Mouse (Mus musculus): ENCODE measurements around the gene Bdkrb2. TPM values are rescaled to one million over a fixed set of nuclear protein-coding genes. Genes with fewer than 3 reads are reported as not detected.

Bdkrb2 gene
- total RNA-seq, 1 experiment from 2014 or later, result 11.9 TPM

DNA sequence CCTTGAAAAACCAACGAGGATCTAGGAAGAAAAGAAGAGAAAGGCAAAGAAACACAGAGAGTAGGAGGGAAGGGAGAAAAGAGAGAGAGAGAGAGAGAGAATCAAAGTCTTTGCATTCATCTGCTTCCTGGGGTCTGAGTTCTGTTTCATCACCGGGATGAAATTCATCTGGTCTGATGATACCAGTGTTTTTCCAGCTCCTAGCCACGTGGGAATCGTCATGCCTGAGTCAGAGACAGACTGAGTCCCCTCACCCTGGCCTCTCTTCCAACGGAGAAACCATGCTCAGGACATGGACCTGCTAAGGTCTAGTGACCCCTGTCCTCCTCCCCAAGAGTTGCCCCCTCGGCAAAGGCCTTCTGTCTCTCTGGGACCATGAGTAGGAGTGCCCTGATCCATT lies 16.5 kb upstream of the Bdkrb2 start:
- no peak for DNase-seq

- DNase-seq, result no peak
Observed at GRCm38 (mm10) chr12:105547151-105547550, 15.9 kb upstream of the Bdkrb2 start.

DNA sequence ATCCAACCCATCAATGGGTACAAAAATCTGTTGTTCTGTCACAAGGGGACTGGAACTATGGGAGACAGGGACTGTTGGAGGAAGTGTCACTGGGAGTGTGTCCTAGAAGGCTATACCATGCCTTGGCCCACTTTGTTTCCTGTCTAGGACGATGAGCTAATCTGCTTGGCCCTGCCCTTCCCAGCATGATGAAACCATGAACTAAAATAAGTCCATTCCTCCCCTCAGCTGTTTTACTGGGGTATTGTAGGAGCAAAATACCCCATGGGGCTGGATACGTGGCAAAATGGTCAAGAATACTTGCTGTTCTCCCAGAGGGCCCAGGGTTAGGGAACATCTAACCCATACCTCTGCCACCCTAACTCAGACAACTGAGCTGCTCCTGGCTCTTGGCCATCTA lies 15.0 kb upstream of the Bdkrb2 start:
- DNase-seq, result no peak

- DNase-seq, result peak; percentile 73
Observed at GRCm38 (mm10) chr12:105548881-105549280, 14.1 kb upstream of the Bdkrb2 start.

GRCm38 (mm10) chr12:105549835-105550802 lies 12.9 kb upstream of the Bdkrb2 start:
- DNase-seq, result no peak

GRCm38 (mm10) chr12:105551551-105551989 lies 11.5 kb upstream of the Bdkrb2 start:
- DNase-seq, result peak; percentile 40

DNA sequence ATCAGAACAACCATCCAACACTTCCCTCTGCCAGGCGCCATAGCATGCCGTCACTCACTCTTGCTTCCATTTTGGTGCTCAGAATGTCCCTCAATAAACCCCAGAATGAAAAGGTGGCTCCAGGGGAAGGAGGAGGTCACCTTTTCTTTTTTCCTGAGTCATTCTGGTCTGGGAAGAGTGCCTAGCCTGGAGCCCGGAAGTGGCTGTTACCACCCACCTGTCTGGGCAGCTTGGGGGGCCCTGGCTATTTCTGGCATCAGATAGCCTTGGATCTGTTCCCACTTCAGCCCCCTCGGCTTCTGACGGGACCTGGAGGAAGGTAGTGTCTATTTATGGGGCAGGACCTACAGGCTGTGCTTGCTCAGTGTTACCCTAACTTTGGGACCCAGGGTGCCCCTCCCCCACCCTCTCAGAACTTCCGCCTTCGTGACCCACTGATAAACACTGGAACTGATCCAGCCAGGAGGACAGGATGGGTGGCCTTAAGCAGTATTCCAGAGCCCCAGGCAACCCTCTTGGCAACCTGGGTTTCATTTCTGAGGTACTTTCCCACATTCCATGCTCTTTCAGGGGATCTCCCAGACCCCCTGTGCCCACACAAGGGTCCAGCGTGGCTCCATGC lies 8.8 kb upstream of the Bdkrb2 start:
- no peak for DNase-seq

DNA sequence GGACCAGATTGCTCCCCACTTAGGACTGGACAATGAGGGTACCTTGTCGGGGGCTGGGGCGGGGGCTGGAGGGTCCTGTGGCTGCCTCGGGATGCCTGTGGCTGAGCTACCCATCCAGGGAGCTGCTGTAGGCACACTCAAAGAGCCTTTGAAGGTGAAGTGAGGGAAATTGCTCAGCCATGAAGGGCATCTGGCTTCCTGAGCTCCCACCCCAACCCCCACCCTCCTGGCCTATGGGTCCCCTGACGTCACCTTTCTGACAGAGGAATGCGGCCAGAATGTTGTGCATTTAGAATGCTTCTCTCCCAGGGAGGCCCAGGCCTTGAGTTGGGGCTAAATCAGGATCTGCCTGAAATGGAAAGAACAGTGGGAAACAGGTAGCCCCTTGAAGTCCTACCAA lies 7.9 kb upstream of the Bdkrb2 start:
- no peak for DNase-seq

DNA sequence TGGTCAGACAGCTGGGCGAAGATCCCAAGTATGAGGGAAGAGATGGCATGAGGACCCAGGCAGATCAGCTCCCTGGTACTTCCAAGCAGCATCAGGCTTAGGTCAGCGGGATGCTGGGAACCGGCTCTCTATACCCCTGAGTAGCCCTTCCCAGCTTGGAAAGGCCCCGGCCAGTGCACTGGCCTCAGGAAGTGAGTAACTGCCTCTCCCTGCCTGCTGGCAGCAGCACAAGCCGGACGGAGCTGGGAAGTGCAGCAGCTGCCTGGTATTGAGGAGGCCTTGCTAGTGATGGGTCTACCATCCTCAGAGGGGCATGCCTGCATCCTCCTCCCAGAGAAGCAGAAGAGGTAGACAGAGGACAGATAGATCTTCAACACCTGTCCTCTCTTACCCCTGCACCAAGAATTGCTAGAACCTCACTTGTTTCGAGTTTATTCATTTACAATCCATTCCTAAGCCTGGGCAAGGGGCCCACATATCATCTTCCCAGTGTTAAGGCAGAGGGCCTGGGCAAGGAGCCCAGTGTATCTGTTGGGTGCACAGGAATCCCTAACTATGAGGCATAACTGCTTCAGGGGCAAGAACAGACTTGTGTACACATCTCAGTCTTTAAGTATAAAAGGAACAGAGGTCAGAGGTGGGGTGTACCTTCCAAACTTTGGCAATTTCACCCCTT lies 5.6 kb upstream of the Bdkrb2 start:
- peak; percentile 51 for DNase-seq

GRCm38 (mm10) chr12:105561007-105561534 lies 2.0 kb upstream of the Bdkrb2 start:
- no peak for DNase-seq

DNA sequence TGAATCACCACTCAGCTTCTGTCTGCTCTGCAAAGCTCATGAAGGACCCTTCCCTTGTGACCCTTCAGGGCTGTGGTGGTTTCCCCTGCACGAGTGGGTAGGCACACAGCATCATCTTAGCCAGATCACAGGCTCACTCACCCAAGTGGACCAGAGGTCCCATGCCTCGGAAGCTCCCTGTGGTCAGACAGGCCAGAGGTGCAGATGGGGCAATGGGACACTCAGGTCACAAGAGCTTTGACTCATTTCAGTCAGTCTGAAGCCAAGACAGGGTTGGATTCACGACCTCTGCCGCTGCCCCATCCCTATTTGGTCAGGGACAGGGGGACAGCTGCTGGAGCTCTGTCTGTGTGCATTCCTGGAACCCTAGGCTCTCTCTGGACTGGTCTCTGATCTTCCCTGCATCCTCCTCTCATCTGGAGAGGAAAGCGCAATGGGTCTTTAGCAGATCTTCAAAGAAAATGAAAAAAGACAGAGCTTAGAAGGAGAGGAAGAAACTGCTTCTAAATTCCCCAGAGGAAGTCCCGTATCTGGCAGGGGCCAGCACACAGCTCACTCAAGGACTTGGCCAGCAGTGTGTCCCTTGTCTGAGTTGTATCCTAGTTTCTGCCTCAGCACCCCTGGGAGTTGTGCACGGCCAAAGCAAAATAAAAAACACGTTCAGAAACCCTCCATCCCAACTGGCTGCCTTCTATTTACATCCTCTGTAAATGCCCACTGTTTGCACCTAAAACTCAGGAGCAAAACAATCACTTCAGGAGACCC lies 788 bp upstream of the Bdkrb2 start:
- peak; percentile 50 for DNase-seq

GRCm38 (mm10) chr12:105563726-105564275 lies 775 bp downstream of the Bdkrb2 start:
- DNase-seq, result no peak

DNA sequence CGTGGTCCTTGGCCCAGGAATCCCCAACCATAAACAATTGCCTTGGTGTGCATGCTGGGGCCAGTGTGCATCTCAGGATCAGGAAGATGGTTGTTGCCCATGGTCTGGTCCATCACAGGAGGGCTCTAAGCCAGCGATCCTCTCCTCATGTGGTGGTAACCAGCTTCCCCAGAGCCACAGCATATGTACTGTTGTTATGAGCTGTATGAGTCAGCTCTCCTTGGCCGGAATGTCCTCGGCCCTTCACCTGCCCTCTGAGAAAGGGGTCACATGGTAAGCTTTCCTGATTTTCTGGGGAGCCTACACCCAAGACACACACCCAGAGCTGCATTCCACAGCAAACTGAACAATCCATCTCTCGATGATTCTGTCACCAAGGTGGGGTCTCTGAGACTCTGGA lies 2.2 kb downstream of the Bdkrb2 start:
- DNase-seq, result no peak

DNA sequence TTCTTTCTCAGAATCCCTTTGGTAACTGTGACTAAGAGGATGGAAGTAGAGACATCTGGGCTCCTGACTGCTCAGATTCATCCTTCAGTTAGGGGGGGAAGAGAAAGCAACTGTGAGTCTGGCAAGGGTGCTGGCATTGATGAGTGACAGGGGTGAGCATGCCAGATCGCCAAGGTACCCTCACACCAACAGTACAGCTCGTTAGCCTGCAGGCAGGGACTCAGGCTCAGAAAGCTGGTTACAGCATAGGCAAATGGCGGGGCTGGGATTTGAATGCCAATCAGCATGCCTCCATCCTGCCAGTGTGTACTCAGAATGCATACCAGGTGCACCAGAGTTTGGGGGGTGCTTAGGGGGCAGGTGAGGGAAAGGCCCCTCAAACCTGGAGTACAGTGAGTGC lies 8.8 kb downstream of the Bdkrb2 start:
- no peak for DNase-seq

- no peak for DNase-seq
Observed at GRCm38 (mm10) chr12:105572622-105573021, 9.6 kb downstream of the Bdkrb2 start.

DNA sequence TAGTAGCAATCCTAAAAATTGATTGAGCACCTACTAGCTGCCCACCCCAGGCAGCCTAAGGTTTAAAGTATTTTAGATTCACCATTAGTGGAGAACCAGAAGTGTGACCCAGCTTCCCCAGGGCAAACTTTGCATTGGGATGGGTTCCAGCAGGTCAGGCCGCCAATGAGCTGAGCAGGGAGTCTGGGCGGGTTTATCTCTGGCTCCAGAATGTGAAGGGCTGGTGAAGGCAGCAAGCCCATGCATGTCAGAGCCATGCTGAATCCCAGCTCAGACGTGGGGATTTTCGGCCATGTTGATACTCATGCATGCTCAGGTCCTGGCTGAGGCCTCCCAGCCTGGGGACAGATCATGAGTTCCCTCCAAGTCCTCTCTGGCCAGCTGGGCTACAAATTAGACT lies 11.3 kb downstream of the Bdkrb2 start:
- DNase-seq, result no peak

- no peak for DNase-seq
Observed at GRCm38 (mm10) chr12:105580490-105580889, 17.5 kb downstream of the Bdkrb2 start.

GRCm38 (mm10) chr12:105582486-105582885 lies 19.5 kb downstream of the Bdkrb2 start:
- no peak for DNase-seq

- DNase-seq, result peak; percentile 26
Observed at GRCm38 (mm10) chr12:105583484-105583883, 20.5 kb downstream of the Bdkrb2 start.

GRCm38 (mm10) chr12:105584851-105585250 lies 21.8 kb downstream of the Bdkrb2 start:
- DNase-seq, result peak; percentile 92

GRCm38 (mm10) chr12:105587526-105587925 lies 24.5 kb downstream of the Bdkrb2 start:
- DNase-seq, result peak; percentile 80

- DNase-seq, result peak; percentile 68
Observed at GRCm38 (mm10) chr12:105590786-105591185, 27.8 kb downstream of the Bdkrb2 start.
